Mouse (Mus musculus): ENCODE results near the gene Rps6kc1.

The Rps6kc1 gene

GRCm38 (mm10) chr1:190898899-190899575 lies 12.5 kb downstream of the Rps6kc1 start:
- DNase-seq, result no peak

DNA sequence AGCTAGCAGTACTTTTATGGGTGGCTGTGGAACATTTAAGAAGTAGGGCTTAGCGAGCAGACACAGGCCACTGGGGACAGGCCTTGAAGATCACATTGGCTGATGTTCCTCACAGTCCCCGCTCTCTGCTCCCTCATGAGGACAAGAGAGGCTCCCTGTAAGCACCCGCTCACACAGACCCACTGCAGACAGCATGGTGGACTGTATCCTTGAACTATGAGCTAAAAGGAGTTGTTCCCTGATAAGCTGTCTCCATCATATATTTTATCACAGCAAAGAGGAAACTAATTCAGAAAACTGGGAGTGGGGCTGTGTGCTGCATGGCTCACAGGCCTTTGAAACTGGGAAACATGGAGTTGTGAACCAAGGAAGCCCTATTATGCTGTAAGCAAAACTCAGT lies 13.4 kb downstream of the Rps6kc1 start:
- no peak for DNase-seq

GRCm38 (mm10) chr1:190893559-190894167 lies 17.9 kb downstream of the Rps6kc1 start:
- no peak for DNase-seq

DNA sequence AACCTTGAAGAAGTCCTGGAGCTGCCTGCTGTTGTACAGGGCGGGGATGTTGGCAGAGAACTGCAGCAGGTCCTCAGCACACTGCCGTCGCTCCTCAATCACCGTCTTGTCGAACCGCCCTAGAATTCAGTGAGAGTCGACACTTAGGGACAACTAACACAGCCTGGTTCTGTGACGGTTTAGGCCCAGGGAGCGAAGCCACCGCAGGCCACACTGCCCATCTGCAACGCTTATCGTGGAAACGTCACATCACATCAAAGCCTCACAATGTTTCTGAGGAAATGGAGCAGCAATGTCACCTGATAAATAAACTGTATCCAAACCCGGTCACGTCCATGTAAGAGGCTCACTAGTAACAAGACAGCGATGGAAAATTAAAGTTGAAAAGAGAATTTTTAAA lies 22.9 kb downstream of the Rps6kc1 start:
- no peak for DNase-seq

DNA sequence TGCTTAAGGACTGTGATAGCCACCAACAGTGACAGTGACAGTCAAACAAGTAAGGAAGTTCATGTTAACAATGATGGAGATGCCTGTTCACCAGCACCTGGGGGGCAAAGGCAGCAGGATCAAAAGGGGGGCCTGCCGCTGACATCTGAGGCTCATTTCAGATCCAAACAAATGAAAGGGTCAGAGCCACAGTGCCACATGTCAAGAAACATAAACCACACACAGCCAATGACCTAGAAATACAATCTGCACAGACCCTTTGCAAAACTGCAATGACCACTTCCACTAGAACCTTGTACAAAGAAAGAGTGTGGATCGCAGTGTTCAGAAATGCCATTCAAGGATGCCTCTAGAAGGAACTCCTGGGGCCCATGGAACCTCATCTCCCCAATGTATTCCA lies 23.5 kb downstream of the Rps6kc1 start:
- no peak for DNase-seq

- no peak for DNase-seq
Measured at GRCm38 (mm10) chr1:190886014-190886413, 25.6 kb downstream of the Rps6kc1 start.

DNA sequence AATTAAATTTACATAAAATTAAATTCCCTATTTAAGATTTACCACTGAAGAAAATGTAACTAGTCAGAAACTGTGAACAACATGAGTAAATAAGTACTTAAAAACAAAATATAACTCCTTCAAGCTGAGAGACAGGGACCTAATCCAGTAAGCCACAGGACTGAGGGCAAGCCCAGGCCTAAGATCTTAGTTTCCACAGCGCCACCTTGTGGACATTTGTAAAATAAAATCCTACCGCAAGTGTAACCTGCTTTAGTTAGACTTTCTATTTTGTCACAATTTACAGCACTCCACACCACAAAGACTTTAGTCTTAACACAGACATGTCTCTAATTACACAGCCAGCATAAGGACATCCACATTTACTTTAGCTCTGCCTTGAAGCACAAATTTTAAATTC lies 30.1 kb downstream of the Rps6kc1 start:
- peak; percentile 80 to 83 for DNase-seq

DNA sequence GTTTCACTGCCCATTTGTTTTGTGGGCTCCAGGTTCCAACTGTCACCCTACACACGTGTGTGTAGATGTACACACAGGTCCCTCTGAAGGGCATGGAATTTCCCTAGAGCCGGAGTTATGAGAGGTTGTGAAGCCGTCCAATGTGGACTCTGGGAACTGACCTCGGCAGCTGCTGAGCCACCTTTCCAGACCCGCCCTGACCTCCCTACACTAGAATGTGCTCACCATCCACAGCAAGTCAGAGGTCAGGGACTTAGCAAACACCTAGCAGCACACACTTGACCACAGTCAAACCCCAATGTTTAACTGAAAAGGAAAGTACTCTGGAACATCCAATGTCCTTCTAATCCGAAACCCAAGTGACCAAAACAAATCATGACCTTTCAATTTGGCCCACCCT lies 30.9 kb downstream of the Rps6kc1 start:
- DNase-seq, result no peak

- DNase-seq, result no peak
Measured at GRCm38 (mm10) chr1:190875751-190876150, 35.8 kb downstream of the Rps6kc1 start.

GRCm38 (mm10) chr1:190875089-190875488 lies 36.5 kb downstream of the Rps6kc1 start:
- no peak for DNase-seq

DNA sequence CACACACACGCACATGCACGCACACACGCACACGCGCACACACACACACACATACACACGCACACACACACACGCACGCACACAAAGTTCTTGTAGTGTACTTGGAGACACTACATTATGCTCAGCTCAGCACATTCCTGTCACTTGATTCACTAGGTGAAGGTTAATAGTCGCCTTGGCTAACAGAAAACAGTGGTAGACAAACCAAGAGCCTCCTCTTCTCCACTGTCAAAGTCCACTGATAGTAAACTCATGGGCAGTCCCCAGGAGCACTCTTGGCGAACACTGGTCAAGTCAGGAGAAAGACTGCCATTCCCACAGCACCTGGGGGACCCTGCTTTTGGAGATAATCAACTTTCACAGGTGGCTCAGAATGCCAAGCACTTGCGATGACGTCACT lies 40.5 kb downstream of the Rps6kc1 start:
- DNase-seq, result no peak

- no peak for DNase-seq
Measured at GRCm38 (mm10) chr1:190869996-190870395, 41.6 kb downstream of the Rps6kc1 start.

DNA sequence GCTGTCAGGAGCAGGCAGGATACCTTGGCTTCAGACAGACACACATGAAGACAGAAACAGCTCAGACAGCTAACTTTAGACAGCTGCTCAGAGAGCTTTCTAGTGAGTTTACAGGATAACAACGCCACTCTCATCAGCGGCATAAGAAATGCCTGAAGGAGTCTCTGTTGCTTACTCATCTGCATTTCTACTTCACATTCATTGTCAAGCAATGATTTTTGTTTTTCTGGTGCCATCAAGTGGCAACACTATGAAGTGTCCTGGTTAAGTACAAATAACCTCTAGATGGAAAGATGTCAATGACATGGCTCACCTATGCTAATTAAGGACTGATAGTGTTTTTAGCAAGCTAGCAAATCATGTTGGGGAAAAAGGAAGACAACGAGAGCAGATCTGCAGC lies 42.8 kb downstream of the Rps6kc1 start:
- peak in 1 of 2 experiments; percentile 30 for DNase-seq

DNA sequence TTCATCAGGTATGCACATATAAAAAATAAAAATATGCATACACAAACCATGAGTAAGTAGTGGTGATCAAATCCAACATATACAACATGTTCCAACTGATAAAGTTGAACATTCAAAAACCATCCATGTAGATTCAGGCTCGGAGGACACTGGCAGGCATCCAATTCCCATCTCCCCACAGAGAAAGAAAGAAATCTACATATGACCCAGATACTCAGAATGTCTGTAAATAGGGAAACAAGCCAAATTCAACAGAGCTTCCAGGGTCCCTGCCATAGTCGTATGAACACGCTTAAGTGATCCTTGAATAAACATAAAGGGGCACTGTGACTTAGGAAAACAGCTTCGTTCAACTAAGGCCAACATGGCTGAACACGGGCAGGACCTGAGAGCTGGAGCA lies 49.9 kb downstream of the Rps6kc1 start:
- DNase-seq, result peak; percentile 62 to 79

DNA sequence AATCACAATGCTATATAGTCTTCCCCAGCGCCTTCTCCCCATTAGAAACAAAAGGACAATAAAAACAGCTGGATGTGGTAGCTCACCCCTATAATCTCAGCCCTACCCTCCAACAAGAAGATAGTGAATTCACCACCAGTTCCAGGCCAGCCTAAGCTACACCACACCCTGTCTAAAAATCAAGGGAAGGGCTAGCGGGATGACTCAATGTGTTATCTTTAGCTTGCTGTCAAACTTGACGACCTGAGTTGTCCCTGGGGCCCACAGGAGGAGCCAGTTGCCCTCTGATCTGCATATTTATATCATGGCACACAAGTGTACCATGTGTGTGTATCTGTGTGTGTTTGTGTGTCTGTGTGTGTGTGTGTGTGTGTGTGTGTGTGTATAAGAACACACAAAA lies 57.1 kb downstream of the Rps6kc1 start:
- DNase-seq, result no peak

DNA sequence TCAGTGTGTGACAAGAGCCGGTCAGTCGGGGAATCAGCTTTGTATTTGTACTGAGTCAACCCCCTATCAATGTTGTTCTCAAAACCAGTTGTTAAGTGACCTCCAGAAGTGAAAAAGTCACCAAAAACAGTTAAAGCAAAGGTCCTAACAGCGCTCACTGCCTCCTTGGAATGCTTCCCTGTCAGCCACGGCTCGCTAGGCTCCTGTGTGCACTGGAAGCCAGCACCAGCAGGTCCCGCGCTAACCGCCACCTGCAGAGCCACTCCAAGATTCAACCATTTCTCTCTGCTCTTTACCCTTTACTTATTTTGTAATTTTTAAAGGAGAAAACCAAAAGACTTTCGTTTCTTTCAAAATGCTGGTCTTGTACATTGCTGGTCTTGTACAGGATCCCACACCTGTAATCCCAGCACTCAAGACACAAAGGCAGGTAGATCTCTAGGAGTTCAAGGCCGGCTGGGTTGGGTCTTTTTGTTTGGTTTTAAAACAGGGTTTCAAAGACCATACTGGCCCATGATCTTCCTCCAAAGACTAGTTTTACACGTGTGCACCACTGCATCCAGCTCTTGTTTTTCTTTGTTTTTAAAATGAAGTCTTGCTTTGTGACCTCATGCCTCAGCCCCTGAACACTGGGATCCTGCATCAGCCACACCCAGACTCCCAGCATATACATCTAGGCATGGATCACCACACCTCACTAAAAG lies 62.3 kb downstream of the Rps6kc1 start:
- no peak for DNase-seq

DNA sequence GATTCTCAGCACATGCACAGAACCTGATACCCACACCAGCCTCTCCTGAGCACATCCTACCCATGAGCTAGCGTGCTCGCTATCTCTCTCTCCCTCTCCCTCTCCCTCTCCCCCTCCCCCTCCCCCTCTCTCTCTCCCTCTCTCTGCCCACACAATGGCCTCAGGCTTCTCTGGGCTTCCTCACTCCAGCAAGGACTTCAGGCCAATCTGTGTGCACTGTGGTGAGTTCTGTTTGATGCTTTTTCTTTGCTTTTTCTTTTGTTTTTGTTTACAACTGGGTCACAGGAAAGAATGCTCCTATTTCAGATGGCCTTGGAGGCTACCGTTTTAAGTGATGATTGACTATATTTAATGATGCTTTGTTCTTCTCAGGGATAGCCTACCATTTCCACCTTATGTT lies 62.9 kb downstream of the Rps6kc1 start:
- no peak for DNase-seq

DNA sequence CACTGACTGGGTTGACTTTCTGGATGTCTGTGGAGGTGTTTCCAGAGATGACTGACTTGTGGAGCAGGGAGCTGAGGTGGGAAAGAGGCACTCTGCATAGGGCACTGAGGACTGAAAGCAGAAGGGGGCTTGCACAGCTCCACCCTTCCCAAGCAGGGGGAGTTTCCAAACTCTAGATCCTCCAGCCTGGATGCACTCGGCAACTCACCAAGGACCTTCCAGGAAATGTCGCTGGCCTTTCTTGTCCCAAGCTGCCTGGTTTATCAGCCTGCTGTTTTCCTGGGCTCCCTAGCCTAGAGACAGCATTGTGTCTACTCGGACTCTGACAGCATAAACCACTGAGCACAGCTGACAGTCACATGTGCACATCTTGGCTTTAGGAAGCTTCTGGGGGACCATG lies 64.6 kb downstream of the Rps6kc1 start:
- DNase-seq, result peak in 1 of 2 experiments; percentile 23

GRCm38 (mm10) chr1:190846074-190846730 lies 65.4 kb downstream of the Rps6kc1 start:
- DNase-seq, result no peak

DNA sequence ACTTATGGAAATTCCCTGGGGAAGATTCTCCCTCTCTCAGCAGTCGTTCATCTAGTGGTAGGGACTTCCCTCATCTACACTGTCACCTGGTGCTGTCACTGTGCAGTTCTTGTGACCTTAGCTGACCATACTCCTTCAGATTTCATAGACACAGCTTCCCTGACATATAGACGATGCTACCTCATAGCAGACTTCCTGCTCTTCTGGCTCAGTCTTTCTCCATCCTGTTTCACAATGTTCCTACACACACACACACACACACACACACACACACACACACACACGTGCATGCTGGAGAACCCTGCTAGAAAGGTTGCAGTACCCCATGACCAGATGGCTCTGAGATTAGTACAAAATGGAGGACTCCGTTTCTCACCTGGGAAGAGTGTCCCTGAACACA lies 66.2 kb downstream of the Rps6kc1 start:
- peak in 1 of 2 experiments; percentile 25 for DNase-seq

- DNase-seq, result peak; percentile 55 to 59
Measured at GRCm38 (mm10) chr1:190844356-190844755, 67.2 kb downstream of the Rps6kc1 start.

- DNase-seq, result no peak
Measured at GRCm38 (mm10) chr1:190836046-190836445, 75.5 kb downstream of the Rps6kc1 start.

- DNase-seq, result no peak
Measured at GRCm38 (mm10) chr1:190834201-190834907, 77.2 kb downstream of the Rps6kc1 start.

Measured in cerebellum, postnatal 14 days (tissue).